Mouse (Mus musculus): ENCODE data around the gene Arhgap15.

GRCm38 (mm10) chr2:44045231-44045630 lies 296.6 kb downstream of the Arhgap15 start:
- TF ChIP-seq CTCF (conservative IDR thresholded peaks at IDR 0.05 in 1 of 2, IDR thresholded peaks at IDR 0.05 in 1 of 2; ENCODE audit: low read depth in 2 of 2, low read length in 2 of 2): no peak
- no peak for TF ChIP-seq ZMIZ1 (IDR thresholded peaks at IDR 0.05; ENCODE audit: low read depth, low read length)
- TF ChIP-seq KAT2A (IDR thresholded peaks at IDR 0.05; ENCODE audit: insufficient replicate concordance, low read length): no peak
- no peak for TF ChIP-seq TBP (conservative IDR thresholded peaks at IDR 0.05; ENCODE audit: low read depth, low read length)
- no peak for TF ChIP-seq BHLHE40 (IDR thresholded peaks at IDR 0.05; ENCODE audit: low read depth, low read length)
- TF ChIP-seq ELF1 (IDR thresholded peaks at IDR 0.05; ENCODE audit: low read depth, low read length): no peak
- TF ChIP-seq POLR2A (IDR thresholded peaks at IDR 0.05; ENCODE audit: low read depth, low read length): no peak
- no peak for TF ChIP-seq MYC (IDR thresholded peaks at IDR 0.05; ENCODE audit: low read depth, low read length)
- TF ChIP-seq ZKSCAN1 (IDR thresholded peaks at IDR 0.05; ENCODE audit: borderline replicate concordance, low read depth, low read length): no peak
- TF ChIP-seq IRF4 (IDR thresholded peaks at IDR 0.05; ENCODE audit: low read depth, low read length): no peak
- TF ChIP-seq EP300 (IDR thresholded peaks at IDR 0.05; ENCODE audit: low read length): no peak
- no peak for TF ChIP-seq MAFK (IDR thresholded peaks at IDR 0.05; ENCODE audit: insufficient replicate concordance, low read length)

Data from CH12.LX (cell line).